Mouse (Mus musculus) heart, embryonic 10.5 days (tissue): ENCODE measurements at regions not wholly inside any gene's neighbourhood (a gene's known extent, or its start where the extent isn't known, plus 50 kb on each side); places are given as distances from the start of the nearest gene placed in this dataset.
"Not testable (repeated sequence)": the region's sequence is repeated elsewhere in the genome, so short reads cannot be mapped to it uniquely, and the experiment has no call there.

Source experiments
- DNase-seq: peaks from one replicate; pipeline ENCODE4 v3.0.0-alpha.2; 2017; ENCODE audit warnings: low spot score
- H3K27ac ChIP-seq: fragments of 300-500 bp; sonication (generic); 2 replicates; pipeline ENCODE4 v1.5.1; 2016; ENCODE audit warnings: mild to moderate bottlenecking
- H3K27me3 ChIP-seq: fragments of 300-500 bp; sonication (generic); 2 replicates; pipeline ENCODE4 v1.6.1; 2016; ENCODE audit warnings: mild to moderate bottlenecking; ENCODE audit not compliant: poor library complexity, insufficient read depth, severe bottlenecking
- H3K36me3 ChIP-seq: fragments of 300-500 bp; sonication (generic); 2 replicates; pipeline ENCODE4 v1.6.1; 2016; ENCODE audit warnings: mild to moderate bottlenecking, moderate library complexity
- H3K4me1 ChIP-seq: fragments of 300-500 bp; sonication (generic); 2 replicates; pipeline ENCODE4 v1.6.1; 2016; ENCODE audit warnings: mild to moderate bottlenecking
- H3K4me3 ChIP-seq: fragments of 300-500 bp; sonication (generic); 2 replicates; pipeline ENCODE4 v1.5.1; 2016; ENCODE audit warnings: mild to moderate bottlenecking, moderate library complexity
- H3K9me3 ChIP-seq: fragments of 300-500 bp; sonication (generic); 2 replicates; pipeline ENCODE4 v1.6.1; 2016; ENCODE audit warnings: mild to moderate bottlenecking, moderate library complexity
- WGBS: fragments of 180-500 bp; shearing (Covaris S2); methylation state at CpG from one replicate; pipeline ENCODE4 v1.1.7; 2016; 5-methylcytosine and 5-hydroxymethylcytosine counted together

DNA sequence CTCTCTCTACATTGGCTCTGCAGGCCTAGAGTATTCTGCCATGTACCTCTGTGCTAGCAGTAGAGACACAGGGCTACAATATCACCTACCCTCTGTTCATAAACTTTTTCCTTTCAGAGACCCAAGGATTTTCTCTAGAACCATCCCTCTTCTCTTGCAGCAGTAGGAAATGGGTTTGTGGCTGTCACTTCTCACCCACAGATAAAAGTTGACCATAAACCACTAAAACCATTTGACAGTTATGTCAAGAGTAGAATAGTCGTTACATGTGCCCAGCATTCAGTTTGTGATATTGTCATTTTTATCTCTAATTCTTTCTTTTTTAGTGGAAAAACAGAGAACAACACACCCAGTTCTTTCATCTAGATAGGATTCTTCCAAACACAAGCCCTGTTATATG is 128.2 kb upstream of the 2210010C04Rik start:
- WGBS = 70% methylated on average over 1 of the region's 1 CpGs
- H3K36me3 ChIP-seq = no peaks in the 10 kb centered on the region
- H3K27ac ChIP-seq = no peak overlapping the region
- no peaks in the 10 kb centered on the region for H3K27me3 ChIP-seq
- H3K4me1 ChIP-seq = no peaks in the 10 kb centered on the region
- H3K4me3 ChIP-seq = no peak overlapping the region
- H3K9me3 ChIP-seq = no peaks in the 10 kb centered on the region
- no peak for DNase-seq

DNA sequence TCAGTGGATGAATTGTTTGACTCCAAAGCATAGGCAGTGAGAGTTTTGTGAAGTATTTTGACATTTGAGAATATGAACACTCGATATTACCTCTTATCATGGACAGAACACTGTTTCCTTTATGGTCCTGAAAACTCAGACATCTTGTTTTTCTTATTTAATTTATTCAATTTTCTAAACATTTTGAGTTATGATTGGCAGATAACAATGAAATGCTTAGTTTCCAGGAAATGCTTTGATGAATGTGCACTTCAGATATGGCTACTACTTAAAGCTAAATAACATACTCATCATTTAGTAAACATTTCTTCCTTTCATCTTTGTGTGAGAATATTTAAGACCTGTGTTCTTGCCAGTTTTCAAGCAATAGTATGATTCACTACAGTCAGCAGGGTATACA is 126.4 kb upstream of the 2210010C04Rik start:
- Histone ChIP-seq H3K36me3 (no peaks in the 10 kb centered on the region), H3K4me3 (no peak overlapping the region), H3K4me1 (no peaks in the 10 kb centered on the region), H3K27ac (no peak overlapping the region), H3K9me3 (no peaks in the 10 kb centered on the region), H3K27me3 (no peaks in the 10 kb centered on the region)
- 67% methylated on average over 1 of the region's 1 CpGs for WGBS
- DNase-seq = no peak

DNA sequence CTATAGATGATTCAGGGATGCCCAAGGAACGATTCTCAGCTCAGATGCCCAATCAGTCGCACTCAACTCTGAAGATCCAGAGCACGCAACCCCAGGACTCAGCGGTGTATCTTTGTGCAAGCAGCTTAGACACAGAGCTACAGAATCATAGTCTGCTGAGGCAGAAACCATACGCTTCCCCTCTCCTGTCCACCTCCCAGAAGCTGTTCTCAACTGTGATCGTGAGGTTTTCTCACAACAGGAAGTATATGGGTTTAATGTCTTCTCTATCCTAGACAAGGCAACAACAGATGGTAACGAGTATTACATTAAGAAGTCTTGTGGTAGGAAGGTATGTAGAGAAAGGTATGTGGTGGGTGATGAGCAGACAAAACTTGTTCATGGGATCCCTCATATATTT is 116.8 kb upstream of the 2210010C04Rik start:
- 82% methylated on average over 7 of the region's 7 CpGs for WGBS

DNA sequence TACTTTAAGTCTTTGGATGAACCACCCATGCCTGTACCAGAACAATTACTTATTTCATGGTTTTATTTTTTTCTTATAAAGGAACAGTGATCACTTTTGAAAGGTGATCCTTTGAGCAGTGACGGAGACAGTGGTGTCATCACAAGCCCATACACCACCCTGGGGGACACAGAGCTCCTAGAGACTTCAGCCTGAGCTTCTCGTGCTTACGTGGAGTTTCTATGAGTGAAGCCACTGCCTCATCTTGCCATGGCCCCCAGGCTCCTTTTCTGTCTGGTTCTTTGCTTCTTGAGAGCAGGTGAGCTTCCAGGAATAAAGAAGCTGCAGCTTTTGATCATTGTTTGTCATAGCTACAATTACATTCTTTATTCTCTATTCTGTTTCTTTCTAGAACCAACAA is 116.2 kb upstream of the 2210010C04Rik start:
- no peaks in the 10 kb centered on the region for H3K9me3 ChIP-seq

More for the DNA sequence above, 116.8 kb upstream of the 2210010C04Rik start:
- Histone ChIP-seq H3K36me3 (no peaks in the 10 kb centered on the region), H3K27me3 (no peaks in the 10 kb centered on the region), H3K9me3 (no peaks in the 10 kb centered on the region), H3K27ac (no peak overlapping the region), H3K4me1 (no peaks in the 10 kb centered on the region), H3K4me3 (no peak overlapping the region)
- no peak for DNase-seq

DNA sequence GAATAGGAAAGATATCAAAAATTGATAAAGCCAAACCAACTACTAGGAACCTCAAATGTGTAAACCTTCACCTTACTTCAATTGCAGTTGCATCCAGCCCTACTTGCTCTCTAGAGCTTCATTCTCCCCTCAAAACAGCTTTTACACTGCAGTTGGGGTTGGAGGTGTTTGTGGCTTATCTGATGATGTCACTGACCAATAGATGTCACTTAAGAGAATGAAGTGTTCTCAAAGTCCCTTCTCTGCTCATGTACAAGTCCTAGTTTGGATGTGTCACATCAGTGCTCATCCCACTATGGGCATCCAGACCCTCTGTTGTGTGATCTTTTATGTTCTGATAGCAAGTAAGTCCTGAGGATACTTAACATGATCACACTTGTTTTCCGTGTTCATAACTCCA is 105.6 kb upstream of the 2210010C04Rik start:
- H3K27me3 ChIP-seq = no peaks in the 10 kb centered on the region
- DNase-seq = no peak
- WGBS = 92% methylated on average over 1 of the region's 1 CpGs
- no peak overlapping the region for H3K4me3 ChIP-seq
- no peaks in the 10 kb centered on the region for H3K9me3 ChIP-seq
- H3K27ac ChIP-seq = no peak overlapping the region
- H3K36me3 ChIP-seq = no peaks in the 10 kb centered on the region
- H3K4me1 ChIP-seq = no peaks in the 10 kb centered on the region

More for the DNA sequence above, 116.2 kb upstream of the 2210010C04Rik start:
- no peak for DNase-seq
- Histone ChIP-seq H3K4me3 (no peak overlapping the region), H3K27me3 (no peaks in the 10 kb centered on the region), H3K4me1 (no peaks in the 10 kb centered on the region), H3K36me3 (no peaks in the 10 kb centered on the region), H3K27ac (no peak overlapping the region)
- 79% methylated on average over 3 of the region's 3 CpGs for WGBS

DNA sequence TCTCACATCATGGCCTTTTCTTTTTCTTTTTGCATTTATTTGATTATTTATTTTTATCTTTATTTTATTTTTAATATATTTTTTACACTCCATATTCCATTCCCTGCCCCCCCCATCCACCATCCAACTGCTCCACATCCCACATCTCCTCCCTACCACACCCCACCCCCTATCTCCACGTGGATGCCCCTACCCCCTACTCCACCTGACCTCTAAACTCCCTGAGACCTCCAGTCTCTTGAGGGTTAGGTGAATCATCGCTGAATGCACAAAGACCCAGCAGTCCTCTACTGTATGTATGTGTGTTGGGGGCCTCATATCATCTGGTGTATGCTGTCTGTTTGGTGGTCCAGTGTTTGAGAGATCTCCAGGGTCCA is 102.1 kb upstream of the 2210010C04Rik start:
- not testable (repeated sequence) for H3K4me3 ChIP-seq, H3K36me3 ChIP-seq, H3K27ac ChIP-seq, DNase-seq, H3K4me1 ChIP-seq, H3K9me3 ChIP-seq, H3K27me3 ChIP-seq
- 36% methylated on average over 2 of the region's 2 CpGs for WGBS

DNA sequence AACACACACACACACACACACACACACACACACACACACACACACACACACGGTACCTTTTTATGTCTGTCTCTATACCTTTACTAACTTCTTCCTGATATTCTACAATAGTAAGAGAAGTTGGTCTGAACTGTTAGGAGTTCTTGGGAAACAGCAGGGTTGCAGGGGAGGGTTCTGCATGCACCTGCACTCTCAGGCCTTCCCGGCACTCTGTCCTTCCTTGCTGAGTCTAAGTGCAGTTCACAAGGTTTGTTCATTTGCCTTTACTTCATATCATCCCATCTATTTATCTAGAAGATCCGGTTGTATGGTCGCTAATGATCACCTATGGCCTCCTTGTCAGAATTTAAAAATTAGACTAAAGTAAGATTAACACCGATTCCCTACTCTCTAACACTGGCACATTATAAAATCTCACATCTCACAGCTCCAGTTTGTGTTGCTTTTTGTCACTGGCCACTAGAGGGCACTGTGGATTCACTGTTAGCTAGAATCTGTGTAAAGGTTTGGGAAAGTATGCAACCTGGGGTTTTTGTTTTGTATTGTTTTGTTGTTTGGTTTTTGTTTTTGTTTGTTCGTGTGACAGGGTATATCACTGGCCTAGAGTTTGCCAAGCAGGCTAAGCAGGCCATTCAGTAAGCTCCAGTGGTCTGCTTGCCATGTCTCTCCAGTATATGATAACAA is 101.5 kb upstream of the 2210010C04Rik start:
- no peaks in the 10 kb centered on the region for H3K27me3 ChIP-seq

DNA sequence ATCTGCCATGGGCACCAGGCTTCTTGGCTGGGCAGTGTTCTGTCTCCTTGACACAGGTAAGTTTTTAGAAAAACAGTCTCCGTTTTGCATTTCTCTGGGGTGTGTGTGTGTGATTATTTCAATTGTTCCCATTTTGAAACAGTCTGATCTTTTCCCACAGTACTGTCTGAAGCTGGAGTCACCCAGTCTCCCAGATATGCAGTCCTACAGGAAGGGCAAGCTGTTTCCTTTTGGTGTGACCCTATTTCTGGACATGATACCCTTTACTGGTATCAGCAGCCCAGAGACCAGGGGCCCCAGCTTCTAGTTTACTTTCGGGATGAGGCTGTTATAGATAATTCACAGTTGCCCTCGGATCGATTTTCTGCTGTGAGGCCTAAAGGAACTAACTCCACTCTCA is 99.9 kb upstream of the 2210010C04Rik start:
- no peaks in the 10 kb centered on the region for H3K27me3 ChIP-seq
- DNase-seq = no peak
- H3K4me3 ChIP-seq = no peak overlapping the region
- H3K27ac ChIP-seq = no peak overlapping the region
- no peaks in the 10 kb centered on the region for H3K9me3 ChIP-seq
- 53% methylated on average over 4 of the region's 4 CpGs for WGBS
- no peaks in the 10 kb centered on the region for H3K4me1 ChIP-seq
- no peaks in the 10 kb centered on the region for H3K36me3 ChIP-seq

More for the DNA sequence above, 101.5 kb upstream of the 2210010C04Rik start:
- no peaks in the 10 kb centered on the region for H3K36me3 ChIP-seq
- H3K4me3 ChIP-seq = no peak overlapping the region
- DNase-seq = no peak
- no peaks in the 10 kb centered on the region for H3K9me3 ChIP-seq
- H3K27ac ChIP-seq = no peak overlapping the region
- 34% methylated on average over 6 of the region's 6 CpGs for WGBS
- H3K4me1 ChIP-seq = no peaks in the 10 kb centered on the region

DNA sequence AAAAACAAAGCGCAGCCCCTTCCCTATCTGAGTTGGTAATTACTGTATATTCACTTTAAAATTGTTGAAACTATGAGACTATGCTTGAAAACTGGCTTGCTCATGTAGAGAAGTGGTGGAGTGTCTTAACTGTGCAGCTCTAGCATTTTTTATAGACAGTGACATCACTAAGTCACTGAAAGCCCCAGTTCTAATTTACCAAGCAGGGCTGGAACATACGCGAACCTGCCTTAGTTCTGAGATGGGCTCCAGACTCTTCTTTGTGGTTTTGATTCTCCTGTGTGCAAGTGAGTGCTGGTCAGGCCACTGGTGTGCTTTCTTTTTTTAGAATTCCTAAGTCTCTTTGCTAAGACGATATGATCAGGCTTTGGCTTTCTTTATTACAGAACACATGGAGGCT is 94.6 kb upstream of the 2210010C04Rik start:
- 83% methylated on average over 4 of the region's 4 CpGs for WGBS
- no peak for DNase-seq
- Histone ChIP-seq H3K27me3 (no peaks in the 10 kb centered on the region), H3K27ac (no peak overlapping the region), H3K9me3 (no peaks in the 10 kb centered on the region), H3K4me3 (no peak overlapping the region), H3K36me3 (no peaks in the 10 kb centered on the region), H3K4me1 (no peaks in the 10 kb centered on the region)

DNA sequence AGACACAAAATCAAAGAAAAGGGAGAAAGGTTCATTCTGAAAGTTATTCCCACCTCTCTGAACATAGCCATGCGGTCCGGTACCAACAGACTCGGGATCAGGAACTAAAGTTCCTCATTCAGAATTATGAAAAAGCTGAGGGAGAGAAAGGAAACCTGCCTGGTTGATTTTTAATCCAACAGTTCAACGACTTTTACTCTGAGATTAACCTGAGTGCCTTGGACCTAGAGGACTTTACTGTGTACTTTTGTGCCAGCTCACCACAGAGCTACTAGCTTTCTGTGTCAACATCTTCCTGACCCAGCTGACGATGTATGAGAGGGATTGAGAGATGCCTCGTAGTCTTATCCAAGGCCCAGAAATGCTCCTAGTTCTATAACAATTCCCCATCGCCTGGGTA is 92.5 kb upstream of the 2210010C04Rik start:
- H3K4me3 ChIP-seq = no peak overlapping the region
- no peaks in the 10 kb centered on the region for H3K36me3 ChIP-seq
- no peak overlapping the region for H3K27ac ChIP-seq
- H3K4me1 ChIP-seq = no peaks in the 10 kb centered on the region
- H3K27me3 ChIP-seq = no peaks in the 10 kb centered on the region
- no peak for DNase-seq
- WGBS = 82% methylated on average over 7 of the region's 7 CpGs
- no peaks in the 10 kb centered on the region for H3K9me3 ChIP-seq

DNA sequence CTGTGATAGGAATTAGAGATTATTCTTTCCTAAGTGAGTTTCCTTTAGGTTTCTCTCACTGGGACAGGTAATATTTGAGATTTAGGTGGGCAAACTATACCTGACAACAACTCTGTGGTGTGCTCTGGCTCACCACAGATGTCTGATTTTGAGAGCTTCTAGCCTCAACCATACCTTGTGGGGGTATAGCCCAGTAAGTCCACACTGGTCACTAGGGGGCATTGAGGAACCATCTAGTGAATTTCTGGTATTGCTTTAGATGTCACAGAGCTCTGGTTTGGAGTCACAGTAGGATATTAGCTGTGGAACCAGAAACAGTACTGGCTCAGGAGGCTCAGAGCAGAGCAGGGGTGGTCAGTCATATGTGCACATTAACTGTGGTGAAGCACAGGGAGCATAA is 91.5 kb upstream of the 2210010C04Rik start:
- Histone ChIP-seq H3K4me3 (no peak overlapping the region), H3K4me1 (no peaks in the 10 kb centered on the region), H3K9me3 (no peaks in the 10 kb centered on the region), H3K27ac (no peak overlapping the region), H3K36me3 (no peaks in the 10 kb centered on the region), H3K27me3 (no peaks in the 10 kb centered on the region)
- DNase-seq = no peak

DNA sequence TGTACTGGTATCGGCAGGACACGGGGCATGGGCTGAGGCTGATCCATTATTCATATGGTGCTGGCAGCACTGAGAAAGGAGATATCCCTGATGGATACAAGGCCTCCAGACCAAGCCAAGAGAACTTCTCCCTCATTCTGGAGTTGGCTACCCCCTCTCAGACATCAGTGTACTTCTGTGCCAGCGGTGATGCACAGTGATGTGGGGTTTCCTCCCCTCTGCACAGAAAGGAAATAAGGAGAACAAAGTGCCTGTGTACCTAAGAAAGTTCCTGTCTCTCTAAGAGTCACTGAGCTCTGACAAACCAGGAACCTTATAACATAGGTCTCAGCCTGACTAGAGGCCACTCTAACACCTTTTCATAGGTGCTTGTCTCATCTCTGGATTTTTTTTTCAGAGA is 86.3 kb upstream of the 2210010C04Rik start:
- Histone ChIP-seq H3K4me1 (no peaks in the 10 kb centered on the region), H3K27me3 (no peaks in the 10 kb centered on the region), H3K4me3 (no peak overlapping the region), H3K27ac (no peak overlapping the region), H3K36me3 (no peaks in the 10 kb centered on the region), H3K9me3 (no peaks in the 10 kb centered on the region)
- DNase-seq = no peak
- WGBS = 76% methylated on average over 3 of the region's 3 CpGs

DNA sequence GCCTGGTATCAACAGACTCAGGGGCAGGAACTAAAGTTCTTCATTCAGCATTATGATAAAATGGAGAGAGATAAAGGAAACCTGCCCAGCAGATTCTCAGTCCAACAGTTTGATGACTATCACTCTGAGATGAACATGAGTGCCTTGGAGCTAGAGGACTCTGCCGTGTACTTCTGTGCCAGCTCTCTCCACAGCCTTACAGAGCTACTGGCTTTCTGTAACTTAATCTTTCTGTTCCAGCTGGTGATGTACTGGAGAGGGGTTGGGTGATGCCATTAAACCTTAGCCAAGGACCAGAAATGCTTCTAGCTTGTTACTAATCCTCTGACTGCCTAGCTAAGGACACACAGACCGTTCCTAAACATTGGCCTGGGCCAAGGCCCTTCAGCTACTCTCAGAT is 83.9 kb upstream of the 2210010C04Rik start:
- Histone ChIP-seq H3K4me3 (no peak overlapping the region), H3K27ac (no peak overlapping the region), H3K4me1 (no peaks in the 10 kb centered on the region), H3K36me3 (no peaks in the 10 kb centered on the region), H3K27me3 (no peaks in the 10 kb centered on the region), H3K9me3 (no peaks in the 10 kb centered on the region)
- WGBS = 60% methylated on average over 2 of the region's 2 CpGs
- no peak for DNase-seq
